Mouse (Mus musculus): ENCODE measurements around the gene Ppp1r1b. TPM values are rescaled to one million over a fixed set of nuclear protein-coding genes. Genes with fewer than 3 reads are reported as not detected.

Gene Ppp1r1b
- total and polyA plus RNA-seq, 3 experiments, result 0.08 TPM; not detected in 2

DNA sequence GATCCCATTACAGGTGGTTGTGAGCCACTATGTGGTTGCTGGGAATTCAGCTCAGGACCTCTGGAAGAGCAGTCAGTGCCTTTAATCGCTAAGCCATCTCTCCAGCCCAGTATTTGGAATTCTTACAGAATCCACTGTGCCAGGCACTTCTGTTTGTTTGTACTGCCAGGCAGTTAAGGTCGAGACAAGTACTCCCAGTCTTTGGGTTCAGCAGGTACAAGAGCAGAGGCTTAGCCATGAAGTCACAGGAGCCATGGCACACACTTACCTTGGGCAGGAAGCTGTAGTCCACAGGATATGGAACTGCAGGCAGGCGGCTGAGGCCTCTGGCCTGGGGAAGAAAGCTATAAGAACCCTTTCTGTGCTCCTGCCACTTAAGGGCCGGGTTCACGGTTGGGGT, 15.6 kb downstream of the Ppp1r1b start:
- Histone ChIP-seq H3K4me1 (ENCODE audit: control insufficient read depth in 1 of 2, insufficient read depth in 2 of 2) (peaks cover 8 to 35% of the 10 kb centered on the region in 2 experiments), H3K9ac (ENCODE audit: insufficient read depth, low read depth) (no peak overlapping the region), H3K9me3 (replicated peaks; ENCODE audit: low read length) (no peaks in the 10 kb centered on the region), H3K4me2 (ENCODE audit: insufficient read depth, low read depth, poor library complexity, severe bottlenecking) (no peak overlapping the region), H3K36me3 (replicated peaks in 1 of 2; ENCODE audit: control insufficient read depth in 1 of 2, insufficient read depth in 1 of 2, low read length in 1 of 2) (peaks cover 0 to 60% of the 10 kb centered on the region in 2 experiments), H3K27me3 (replicated peaks) (no peaks in the 10 kb centered on the region), H3K79me2 (replicated peaks; ENCODE audit: control insufficient read depth, extremely low read depth, insufficient read depth, poor library complexity, severe bottlenecking) (peaks cover 11% of the 10 kb centered on the region), H3K27ac (ENCODE audit: insufficient read depth, low read depth) (no peak overlapping the region), H3K4me3 (replicated peaks in 1 of 3; ENCODE audit: low read depth in 2 of 3, low read length in 2 of 3, poor library complexity in 1 of 3) (no peak overlapping the region)
- DNase-seq (ENCODE audit: extremely low read depth), result no peak
- dilution Hi-C loops (cut with MboI; ENCODE audit: extremely low pct_ligation_motif_present, extremely low pct_unique_long_range_greater_than_20kb, low sequenced_read_pairs), result no loop called here
- in situ Hi-C loops (cut with MboI; ENCODE audit: low pct_ligation_motif_present, low pct_unique_long_range_greater_than_20kb, low sequenced_read_pairs), result no loop called here
- TF ChIP-seq ZC3H11A (IDR thresholded peaks at IDR 0.05; ENCODE audit: low read depth, low read length), result no peak
- no peak for TF ChIP-seq POLR2AphosphoS2 (IDR thresholded peaks at IDR 0.05; ENCODE audit: low read depth, low read length)
- no peak for TF ChIP-seq GABPA (IDR thresholded peaks at IDR 0.05; ENCODE audit: insufficient replicate concordance, low read depth, low read length)
- no peak for TF ChIP-seq MYC (IDR thresholded peaks at IDR 0.05; ENCODE audit: low read depth, low read length)
- TF ChIP-seq KAT2A (IDR thresholded peaks at IDR 0.05; ENCODE audit: insufficient replicate concordance, low read length), result no peak
- no peak for TF ChIP-seq TCF12 (IDR thresholded peaks at IDR 0.05; ENCODE audit: low read depth, low read length)
- TF ChIP-seq EP300 (IDR thresholded peaks at IDR 0.05; ENCODE audit: low read length), result no peak
- TF ChIP-seq MAX (IDR thresholded peaks at IDR 0.05; ENCODE audit: low read length), result no peak
- TF ChIP-seq HCFC1 (IDR thresholded peaks at IDR 0.05; ENCODE audit: low read depth, low read length), result no peak
- no peak for TF ChIP-seq ELF1 (IDR thresholded peaks at IDR 0.05; ENCODE audit: low read depth, low read length)

DNA sequence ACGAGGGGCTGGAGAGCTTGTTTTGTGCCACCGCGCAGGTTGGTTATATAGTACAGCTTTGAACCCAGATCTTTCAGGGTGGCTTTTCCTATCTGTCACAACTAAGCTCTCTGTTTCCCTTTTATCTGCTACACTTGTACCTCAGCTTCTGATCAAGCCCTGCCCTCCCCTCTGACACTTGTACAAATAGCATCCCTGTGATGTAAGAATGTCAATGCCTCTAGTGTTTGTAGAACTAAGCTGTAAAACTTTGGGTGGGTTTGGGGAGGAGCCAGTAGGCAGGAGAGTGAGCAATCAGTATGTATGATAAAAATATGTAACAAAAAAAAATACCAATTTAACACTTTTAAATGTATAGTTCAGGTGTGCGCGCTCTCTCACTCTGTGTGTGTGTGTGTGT, 16.2 kb downstream of the Ppp1r1b start:
- H3K4me3 ChIP-seq (replicated peaks in 1 of 3; ENCODE audit: low read depth in 2 of 3, low read length in 2 of 3, poor library complexity in 1 of 3), result no peak overlapping the region
- no peaks in the 10 kb centered on the region for H3K27me3 ChIP-seq (replicated peaks)
- no peak for DNase-seq (ENCODE audit: extremely low read depth)
- dilution Hi-C loops (cut with MboI; ENCODE audit: extremely low pct_ligation_motif_present, extremely low pct_unique_long_range_greater_than_20kb, low sequenced_read_pairs), result no loop called here
- in situ Hi-C loops (cut with MboI; ENCODE audit: low pct_ligation_motif_present, low pct_unique_long_range_greater_than_20kb, low sequenced_read_pairs), result no loop called here
- no peak overlapping the region for H3K4me2 ChIP-seq (ENCODE audit: insufficient read depth, low read depth, poor library complexity, severe bottlenecking)
- TF ChIP-seq JUN (IDR thresholded peaks at IDR 0.05; ENCODE audit: insufficient read depth, low read depth, low read length), result no peak
- TF ChIP-seq MAX (IDR thresholded peaks at IDR 0.05; ENCODE audit: low read length), result no peak
- TF ChIP-seq NRF1 (IDR thresholded peaks at IDR 0.05; ENCODE audit: low read depth, low read length), result no peak
- no peak for TF ChIP-seq POLR2AphosphoS2 (IDR thresholded peaks at IDR 0.05; ENCODE audit: low read depth, low read length)
- TF ChIP-seq KAT2A (IDR thresholded peaks at IDR 0.05; ENCODE audit: insufficient replicate concordance, low read length), result no peak
- no peak for TF ChIP-seq CHD2 (IDR thresholded peaks at IDR 0.05; ENCODE audit: low read length)
- TF ChIP-seq NELFE (IDR thresholded peaks at IDR 0.05; ENCODE audit: low read depth, low read length), result no peak
- TF ChIP-seq CTCF (conservative IDR thresholded peaks at IDR 0.05 in 1 of 2, IDR thresholded peaks at IDR 0.05 in 1 of 2; ENCODE audit: low read depth in 2 of 2, low read length in 2 of 2), result no peak
- no peak for TF ChIP-seq MEF2A (IDR thresholded peaks at IDR 0.05; ENCODE audit: borderline replicate concordance, low read depth, low read length)
- no peak for TF ChIP-seq ZNF384 (IDR thresholded peaks at IDR 0.05; ENCODE audit: low read depth, low read length)
- no peak for TF ChIP-seq PAX5 (IDR thresholded peaks at IDR 0.05; ENCODE audit: low read length)
- no peak for TF ChIP-seq MAZ (IDR thresholded peaks at IDR 0.05; ENCODE audit: low read depth, low read length)
- no peak for TF ChIP-seq POLR2A (IDR thresholded peaks at IDR 0.05; ENCODE audit: low read depth, low read length)
- TF ChIP-seq HCFC1 (IDR thresholded peaks at IDR 0.05; ENCODE audit: low read depth, low read length), result no peak
- no peak for TF ChIP-seq ZKSCAN1 (IDR thresholded peaks at IDR 0.05; ENCODE audit: borderline replicate concordance, low read depth, low read length)
- TF ChIP-seq ETS1 (conservative IDR thresholded peaks at IDR 0.05; ENCODE audit: low read depth, low read length), result no peak
- TF ChIP-seq RAD21 (IDR thresholded peaks at IDR 0.05; ENCODE audit: low read depth, low read length), result no peak
- TF ChIP-seq ZC3H11A (IDR thresholded peaks at IDR 0.05; ENCODE audit: low read depth, low read length), result no peak
- no peak for TF ChIP-seq IRF4 (IDR thresholded peaks at IDR 0.05; ENCODE audit: low read depth, low read length)
- peaks cover 5 to 30% of the 10 kb centered on the region in 2 experiments for H3K4me1 ChIP-seq (ENCODE audit: control insufficient read depth in 1 of 2, insufficient read depth in 2 of 2)
- H3K9me3 ChIP-seq (replicated peaks; ENCODE audit: low read length), result no peaks in the 10 kb centered on the region
- no peak overlapping the region for H3K9ac ChIP-seq (ENCODE audit: insufficient read depth, low read depth)
- peaks cover 5% of the 10 kb centered on the region for H3K79me2 ChIP-seq (replicated peaks; ENCODE audit: control insufficient read depth, extremely low read depth, insufficient read depth, poor library complexity, severe bottlenecking)
- peaks cover 0 to 62% of the 10 kb centered on the region in 2 experiments for H3K36me3 ChIP-seq (replicated peaks in 1 of 2; ENCODE audit: control insufficient read depth in 1 of 2, insufficient read depth in 1 of 2, low read length in 1 of 2)
- no peak overlapping the region for H3K27ac ChIP-seq (ENCODE audit: insufficient read depth, low read depth)

Measured in CH12.LX (cell line).